Mouse (Mus musculus) brain, embryonic 14.5 days (tissue): Measurements from ENCODE around the gene Tmc2.

ENCODE experiments used
- CTCF ChIP-seq: fragments of 200-500 bp; IDR thresholded peaks from 2 replicates; pipeline ENCODE4 v1.5.1; 2012; ENCODE audit warnings: inconsistent platforms, mild to moderate bottlenecking, moderate library complexity, borderline replicate concordance; ENCODE audit not compliant: insufficient read depth, insufficient read length; ENCODE audit errors: extremely low read depth
- POLR2A ChIP-seq: fragments of 200-500 bp; IDR thresholded peaks from 2 replicates; pipeline ENCODE4 v1.6.1; 2012; ENCODE audit warnings: mild to moderate bottlenecking, inconsistent platforms, borderline replicate concordance; ENCODE audit not compliant: poor library complexity, insufficient read depth, insufficient read length, severe bottlenecking; ENCODE audit errors: extremely low read depth

DNA sequence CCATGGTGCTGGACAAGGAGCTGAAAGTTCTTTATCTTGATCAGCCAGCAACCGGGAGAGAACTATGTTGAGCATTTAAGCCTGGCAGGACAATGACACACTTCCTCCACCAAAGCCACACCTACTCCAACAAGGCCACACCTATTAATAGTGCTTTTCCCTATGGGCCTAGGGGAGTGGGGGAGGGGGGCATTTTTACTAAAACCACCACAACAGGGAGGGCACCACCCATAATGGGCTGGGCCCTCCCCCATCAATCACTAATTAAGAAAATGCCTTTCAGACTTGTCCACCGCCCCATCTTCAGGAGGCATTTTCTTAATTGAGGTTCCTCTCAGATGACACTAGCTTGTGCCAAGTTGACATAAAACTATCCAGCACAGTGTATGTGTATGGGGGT is 12.4 kb downstream of the Tmc2 start:
- TF ChIP-seq POLR2A (no peak), CTCF (no peak)
